Mouse (Mus musculus) CH12.LX (cell line): ENCODE measurements around the gene Slc29a4. TPM values are rescaled to one million over a fixed set of nuclear protein-coding genes. Genes with fewer than 3 reads are reported as not detected.

Experiments
- DNase-seq: peaks from one replicate; pipeline ENCODE4 v3.0.0-alpha.2; 2013; ENCODE audit errors: extremely low read depth
- H3K27ac ChIP-seq: 2 replicates; pipeline ENCODE4 v1.5.1; 2012; ENCODE audit warnings: low read depth, mild to moderate bottlenecking, control low read depth, moderate library complexity; ENCODE audit not compliant: insufficient read depth
- H3K27me3 ChIP-seq: replicated peaks from 2 replicates; pipeline ENCODE3; 2012; ENCODE audit warnings: inconsistent platforms
- H3K36me3 ChIP-seq, 2 experiments: replicated peaks in 1 of 2; 2 replicates each; pipeline versions ENCODE3 to v1.6.1; 2012; ENCODE audit warnings: inconsistent platforms in 1 of 2, low read length in 1 of 2, mild to moderate bottlenecking in 1 of 2, mixed read lengths in 1 of 2, moderate library complexity in 1 of 2; ENCODE audit not compliant: control insufficient read depth in 1 of 2, insufficient read depth in 1 of 2
- H3K4me1 ChIP-seq, 2 experiments: 2 replicates each; pipeline ENCODE4 v1.6.1; 2012; ENCODE audit warnings: inconsistent platforms in 1 of 2, moderate library complexity in 1 of 2; ENCODE audit not compliant: insufficient read depth in 2 of 2, control insufficient read depth in 1 of 2
- H3K4me2 ChIP-seq: 2 replicates; pipeline ENCODE4 v1.6.1; 2012; ENCODE audit warnings: low read depth, mild to moderate bottlenecking, control low read depth; ENCODE audit not compliant: poor library complexity, insufficient read depth, severe bottlenecking
- H3K4me3 ChIP-seq, 3 experiments: fragments of 150-350 bp in 1 of 3; sonication (generic) in 1 of 3; replicated peaks in 1 of 3; 2 replicates each; pipeline versions ENCODE3 to v1.5.1; 2011 to 2012; ENCODE audit warnings: low read depth in 2 of 3, low read length in 2 of 3, mild to moderate bottlenecking in 2 of 3, moderate library complexity in 2 of 3, control low read depth in 1 of 3, improper control_type of control experiment in 1 of 3, inconsistent platforms in 1 of 3, mixed read lengths in 1 of 3; ENCODE audit not compliant: poor library complexity in 1 of 3
- H3K79me2 ChIP-seq: replicated peaks from 2 replicates; pipeline ENCODE4 v1.6.1; 2012; ENCODE audit warnings: mild to moderate bottlenecking, moderate library complexity; ENCODE audit not compliant: control insufficient read depth, poor library complexity, insufficient read depth, severe bottlenecking; ENCODE audit errors: extremely low read depth
- H3K9ac ChIP-seq: 2 replicates; pipeline ENCODE4 v1.6.1; 2012; ENCODE audit warnings: low read depth, mild to moderate bottlenecking, control low read depth, moderate library complexity; ENCODE audit not compliant: insufficient read depth
- H3K9me3 ChIP-seq: replicated peaks from 2 replicates; pipeline ENCODE3; 2012; ENCODE audit warnings: low read length, inconsistent platforms, mixed read lengths
- BHLHE40 ChIP-seq: IDR thresholded peaks from 2 replicates; pipeline ENCODE4 v1.6.1; 2011; ENCODE audit warnings: mild to moderate bottlenecking, low read depth, low read length, improper control_type of control experiment
- CHD1 ChIP-seq: IDR thresholded peaks from 2 replicates; pipeline ENCODE4 v1.6.1; 2012; ENCODE audit warnings: low read depth, low read length, improper control_type of control experiment, inconsistent platforms
- CHD2 ChIP-seq: IDR thresholded peaks from 2 replicates; pipeline ENCODE4 v1.6.1; 2011; ENCODE audit warnings: low read length, improper control_type of control experiment
- CTCF ChIP-seq, 2 experiments: IDR thresholded peaks in 1 of 2; conservative IDR thresholded peaks in 1 of 2; 2 replicates each; pipeline ENCODE4 v1.5.1; 2011 to 2012; ENCODE audit warnings: low read depth in 2 of 2, low read length in 2 of 2, improper control_type of control experiment in 1 of 2, inconsistent platforms in 1 of 2, mild to moderate bottlenecking in 1 of 2, moderate library complexity in 1 of 2
- E2F4 ChIP-seq: IDR thresholded peaks from 2 replicates; pipeline ENCODE4 v1.6.1; 2011; ENCODE audit warnings: low read depth, low read length, improper control_type of control experiment; ENCODE audit not compliant: insufficient replicate concordance
- ELF1 ChIP-seq: IDR thresholded peaks from 2 replicates; pipeline ENCODE4 v1.6.1; 2014; ENCODE audit warnings: low read depth, mild to moderate bottlenecking, inconsistent platforms, low read length, improper control_type of control experiment
- EP300 ChIP-seq: IDR thresholded peaks from 2 replicates; pipeline ENCODE4 v1.6.1; 2011; ENCODE audit warnings: low read length, improper control_type of control experiment
- ETS1 ChIP-seq: conservative IDR thresholded peaks from 2 replicates; pipeline ENCODE4 v1.6.1; 2012; ENCODE audit warnings: low read depth, mild to moderate bottlenecking, inconsistent platforms, low read length, improper control_type of control experiment, moderate library complexity
- JUND ChIP-seq: conservative IDR thresholded peaks from 2 replicates; pipeline ENCODE4 v1.6.1; 2011; ENCODE audit warnings: low read depth, low read length, improper control_type of control experiment
- KAT2A ChIP-seq: IDR thresholded peaks from 2 replicates; pipeline ENCODE4 v1.6.1; 2012; ENCODE audit warnings: low read length, improper control_type of control experiment, inconsistent platforms; ENCODE audit not compliant: insufficient replicate concordance
- MAX ChIP-seq: IDR thresholded peaks from 2 replicates; pipeline ENCODE4 v1.6.1; 2011; ENCODE audit warnings: low read length, improper control_type of control experiment
- MAZ ChIP-seq: IDR thresholded peaks from 2 replicates; pipeline ENCODE4 v1.6.1; 2012; ENCODE audit warnings: low read depth, mild to moderate bottlenecking, inconsistent platforms, low read length, improper control_type of control experiment, moderate library complexity
- MEF2A ChIP-seq: IDR thresholded peaks from 2 replicates; pipeline ENCODE4 v1.6.1; 2014; ENCODE audit warnings: low read depth, mild to moderate bottlenecking, inconsistent platforms, low read length, improper control_type of control experiment, borderline replicate concordance
- MXI1 ChIP-seq: IDR thresholded peaks from 2 replicates; pipeline ENCODE4 v1.6.1; 2011; ENCODE audit warnings: mild to moderate bottlenecking, low read depth, low read length, improper control_type of control experiment
- MYC ChIP-seq: IDR thresholded peaks from 2 replicates; pipeline ENCODE4 v1.6.1; 2011; ENCODE audit warnings: low read depth, mild to moderate bottlenecking, improper control_type of control experiment, low read length
- NELFE ChIP-seq: IDR thresholded peaks from 2 replicates; pipeline ENCODE4 v1.6.1; 2011; ENCODE audit warnings: low read depth, low read length, improper control_type of control experiment
- NRF1 ChIP-seq: IDR thresholded peaks from 2 replicates; pipeline ENCODE4 v1.6.1; 2014; ENCODE audit warnings: low read depth, mild to moderate bottlenecking, inconsistent platforms, low read length, improper control_type of control experiment, moderate library complexity
- PAX5 ChIP-seq: IDR thresholded peaks from 2 replicates; pipeline ENCODE4 v1.6.1; 2012; ENCODE audit warnings: low read length, inconsistent platforms, mixed read lengths
- POLR2A ChIP-seq: IDR thresholded peaks from 2 replicates; pipeline ENCODE4 v1.6.1; 2011; ENCODE audit warnings: low read depth, mild to moderate bottlenecking, improper control_type of control experiment, low read length
- POLR2AphosphoS2 ChIP-seq: IDR thresholded peaks from 2 replicates; pipeline ENCODE4 v1.6.1; 2011; ENCODE audit warnings: low read depth, low read length, improper control_type of control experiment
- RAD21 ChIP-seq: IDR thresholded peaks from 2 replicates; pipeline ENCODE4 v1.6.1; 2011; ENCODE audit warnings: low read depth, mild to moderate bottlenecking, low read length, improper control_type of control experiment, moderate library complexity
- RCOR1 ChIP-seq: conservative IDR thresholded peaks from 2 replicates; pipeline ENCODE4 v1.6.1; 2012; ENCODE audit warnings: low read depth, mild to moderate bottlenecking, inconsistent platforms, low read length, improper control_type of control experiment
- SMC3 ChIP-seq: IDR thresholded peaks from 2 replicates; pipeline ENCODE4 v1.6.1; 2011; ENCODE audit warnings: low read depth, low read length, improper control_type of control experiment
- TBP ChIP-seq: conservative IDR thresholded peaks from 2 replicates; pipeline ENCODE4 v1.6.1; 2011; ENCODE audit warnings: low read depth, low read length, improper control_type of control experiment
- TCF12 ChIP-seq: IDR thresholded peaks from 2 replicates; pipeline ENCODE4 v1.6.1; 2014; ENCODE audit warnings: low read depth, mild to moderate bottlenecking, inconsistent platforms, low read length, improper control_type of control experiment
- UBTF ChIP-seq: IDR thresholded peaks from 2 replicates; pipeline ENCODE4 v1.6.1; 2012; ENCODE audit warnings: low read depth, mild to moderate bottlenecking, inconsistent platforms, low read length, improper control_type of control experiment, moderate library complexity
- USF1 ChIP-seq: IDR thresholded peaks from 2 replicates; pipeline ENCODE4 v1.6.1; 2014; ENCODE audit warnings: low read depth, mild to moderate bottlenecking, inconsistent platforms, low read length, improper control_type of control experiment
- ZC3H11A ChIP-seq: IDR thresholded peaks from 2 replicates; pipeline ENCODE4 v1.6.1; 2012; ENCODE audit warnings: low read depth, mild to moderate bottlenecking, inconsistent platforms, low read length, improper control_type of control experiment
- dilution Hi-C: fragments of 300-500 bp; cut with MboI; formaldehyde crosslinking; loops from 2 replicates; pipeline ENCODE4 v1.14.3; 2020; ENCODE audit warnings: low sequenced_read_pairs; ENCODE audit not compliant: extremely low pct_unique_long_range_greater_than_20kb, extremely low pct_ligation_motif_present
- in situ Hi-C: fragments of 300-500 bp; cut with MboI; formaldehyde crosslinking; loops from 3 replicates; pipeline ENCODE4 v1.14.3; 2019; ENCODE audit warnings: low sequenced_read_pairs, low pct_ligation_motif_present, low pct_unique_long_range_greater_than_20kb, mixed read lengths
- polyA plus RNA-seq: library from polyadenylated mRNA; unstranded; fragments of >175 nt; gene quantifications from 2 replicates; pipeline ENCODE4 v1.2.1, GENCODE M21; 2012; ENCODE audit warnings: low read depth; ENCODE audit not compliant: insufficient read length
- total RNA-seq, 2 experiments: library from RNA; depleted of rRNA; stranded (reverse); fragments of 300-350 nt in 1 of 2; fragments of >200 nt in 1 of 2; gene quantifications; 2 replicates each; pipeline ENCODE4 v1.2.3; 2012 to 2014

Slc29a4 gene
- total and polyA plus RNA-seq, 3 experiments, result not detected

- TF ChIP-seq PAX5 (no peak), POLR2AphosphoS2 (peak; percentile 72; the same call in 1 of the 2 replicates), MXI1 (no peak), TCF12 (no peak), MEF2A (no peak), ETS1 (no peak), NRF1 (no peak), USF1 (no peak)
These were observed 31.3 kb downstream of the Slc29a4 start (continued) for GRCm38 (mm10) chr5:142723520-142724133.

DNA sequence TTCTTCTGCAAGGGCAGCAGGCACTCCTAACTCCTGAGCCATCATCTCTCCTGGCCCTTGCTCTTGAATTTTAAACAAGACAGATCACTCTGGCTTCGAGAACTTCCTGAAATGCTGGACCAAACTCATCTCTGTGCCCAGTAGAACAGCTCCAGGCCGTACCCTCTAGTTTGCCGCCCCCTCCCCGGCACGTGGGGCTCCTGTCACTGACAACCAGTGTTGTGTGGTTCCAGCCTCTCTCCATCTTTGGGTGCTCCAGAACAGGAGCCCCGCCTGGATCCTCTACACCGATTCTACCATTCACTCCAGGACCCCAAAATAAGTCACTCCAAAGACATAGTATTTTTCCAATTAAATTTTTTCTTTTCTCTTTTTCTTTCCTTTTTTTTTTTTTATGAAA is 32.0 kb downstream of the Slc29a4 start:
- peaks cover 2% of the 10 kb centered on the region for H3K9me3 ChIP-seq
- in situ Hi-C loops, result loop anchor here (25.0 kb wide), 1 partner anchor 137 kb away; no protein-coding TSS in a partner anchor
- dilution Hi-C loops, result no loop called here

DNA sequence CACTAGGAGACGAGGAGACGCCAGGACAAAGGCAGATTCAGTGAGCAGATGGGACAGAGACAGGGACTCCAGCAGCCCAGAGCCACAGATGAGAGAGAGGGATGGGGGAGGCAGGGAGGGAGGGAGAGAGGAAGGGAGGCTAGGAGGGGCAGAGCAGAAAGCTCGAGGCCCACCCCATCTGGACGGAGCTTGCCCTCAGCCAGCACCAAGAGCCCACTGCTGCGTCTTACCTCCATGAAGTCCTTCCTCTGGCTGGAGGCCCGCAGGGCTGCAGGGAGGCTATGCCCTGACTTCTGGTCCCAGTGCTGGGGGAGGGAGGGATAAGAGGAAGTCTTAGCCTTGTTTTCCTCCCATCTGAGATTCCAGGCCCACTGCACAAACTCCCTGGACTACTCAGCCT is 34.4 kb downstream of the Slc29a4 start:
- dilution Hi-C loops, result no loop called here
- Histone ChIP-seq H3K79me2 (no peaks in the 10 kb centered on the region), H3K4me3 (no peak overlapping the region), H3K9ac (no peak overlapping the region)
- TF ChIP-seq POLR2A (no peak), JUND (no peak), NRF1 (no peak), MAZ (no peak), RAD21 (no peak), TBP (no peak), ZC3H11A (no peak), SMC3 (no peak), ELF1 (no peak), EP300 (no peak), E2F4 (no peak), CHD2 (no peak), PAX5 (no peak), MXI1 (no peak), BHLHE40 (no peak), CHD1 (no peak), USF1 (no peak)
- TF ChIP-seq, all 38 proteins: peak for 0
- Histone ChIP-seq H3K4me2 (no peak overlapping the region), H3K27ac (no peak overlapping the region), H3K27me3 (peaks cover 9% of the 10 kb centered on the region), H3K4me1 (peaks cover 0 to 6% of the 10 kb centered on the region in 2 experiments; a peak in 2 of 4 replicates), H3K9me3 (peaks cover 2% of the 10 kb centered on the region), H3K36me3 (peaks cover 30 to 58% of the 10 kb centered on the region in 2 experiments)
- DNase-seq, result no peak
- in situ Hi-C loops, result no loop called here

More for the DNA sequence above, 32.0 kb downstream of the Slc29a4 start:
- no peak for DNase-seq
- no peak overlapping the region for H3K4me2 ChIP-seq
- H3K79me2 ChIP-seq, result no peaks in the 10 kb centered on the region
- TF ChIP-seq NELFE (no peak), CHD2 (no peak), EP300 (no peak), CTCF (conservative IDR thresholded peaks at IDR 0.05 in 1 of 2, IDR thresholded peaks at IDR 0.05 in 1 of 2; ENCODE audit: low read depth in 2 of 2, low read length in 2 of 2) (no peak), ZC3H11A (no peak), RAD21 (no peak), RCOR1 (no peak), TBP (no peak), MEF2A (no peak), KAT2A (no peak), UBTF (no peak), JUND (no peak), ETS1 (no peak), POLR2AphosphoS2 (no peak), ELF1 (no peak), TCF12 (no peak), MYC (no peak), MXI1 (no peak), POLR2A (no peak), MAX (no peak)
- H3K36me3 ChIP-seq, result peaks cover 15 to 34% of the 10 kb centered on the region in 2 experiments
- H3K4me3 ChIP-seq, result no peak overlapping the region
- H3K4me1 ChIP-seq, result peaks cover 0 to 6% of the 10 kb centered on the region in 2 experiments; a peak in 2 of 4 replicates
- H3K27me3 ChIP-seq, result peaks cover 23% of the 10 kb centered on the region
- H3K27ac ChIP-seq, result no peak overlapping the region
- H3K9ac ChIP-seq, result no peak overlapping the region
